Mouse (Mus musculus): ENCODE results near the gene Gnptab. TPM values are rescaled to one million over a fixed set of nuclear protein-coding genes. Genes with fewer than 3 reads are reported as not detected.

The Gnptab gene
- polyA plus RNA-seq, 1 experiment: 4.6 TPM

- Histone ChIP-seq H3K4me2 (ENCODE audit: low read depth) (no peak overlapping the region), H3K4me3 (no peak overlapping the region), H3K36me3 (ENCODE audit: control insufficient read depth, insufficient read depth) (peaks cover 2% of the 10 kb centered on the region), H3K27me3 (ENCODE audit: control insufficient read depth, insufficient read depth, insufficient read length) (no peaks in the 10 kb centered on the region), H3ac (ENCODE audit: control insufficient read depth, insufficient read length) (no peak overlapping the region), H3K79me2 (ENCODE audit: control insufficient read depth, insufficient read depth) (no peaks in the 10 kb centered on the region)
- TF ChIP-seq MAX (IDR thresholded peaks at IDR 0.05; ENCODE audit: low read depth): no peak
- no peak for TF ChIP-seq POLR2A (IDR thresholded peaks at IDR 0.05; ENCODE audit: insufficient read length, low read depth)
- no peak for TF ChIP-seq USF1 (IDR thresholded peaks at IDR 0.05; ENCODE audit: low read depth)
- no peak for TF ChIP-seq CEBPB (IDR thresholded peaks at IDR 0.05; ENCODE audit: insufficient read depth, poor library complexity, severe bottlenecking)
- no peak for TF ChIP-seq MYOD1 (IDR thresholded peaks at IDR 0.05; ENCODE audit: control insufficient read depth in 1 of 3, insufficient read length in 2 of 3, low read depth in 2 of 3)
- no peak for TF ChIP-seq MYOG (IDR thresholded peaks at IDR 0.05; ENCODE audit: control insufficient read depth in 1 of 3, insufficient read depth in 1 of 3, insufficient read length in 2 of 3, low read depth in 2 of 3)
- no peak for TF ChIP-seq TCF12 (IDR thresholded peaks at IDR 0.05; ENCODE audit: insufficient read depth, poor library complexity, severe bottlenecking)
- no peak for TF ChIP-seq TCF3 (IDR thresholded peaks at IDR 0.05; ENCODE audit: insufficient read length, low read depth)
These were observed 30.8 kb downstream of the Gnptab start for GRCm38 (mm10) chr10:88409751-88410150.

- peaks cover 11% of the 10 kb centered on the region for H3K36me3 ChIP-seq (ENCODE audit: control insufficient read depth, insufficient read depth)
- TF ChIP-seq REST (IDR thresholded peaks at IDR 0.05; ENCODE audit: insufficient read depth, insufficient read length): no peak
- TF ChIP-seq MYOG (IDR thresholded peaks at IDR 0.05; ENCODE audit: control insufficient read depth in 1 of 3, insufficient read depth in 1 of 3, insufficient read length in 2 of 3, low read depth in 2 of 3): no peak
- TF ChIP-seq MYOD1 (IDR thresholded peaks at IDR 0.05; ENCODE audit: control insufficient read depth in 1 of 3, insufficient read length in 2 of 3, low read depth in 2 of 3): no peak
- TF ChIP-seq TCF12 (IDR thresholded peaks at IDR 0.05; ENCODE audit: insufficient read depth, poor library complexity, severe bottlenecking): no peak
- no peak for TF ChIP-seq POLR2A (IDR thresholded peaks at IDR 0.05; ENCODE audit: insufficient read length, low read depth)
- TF ChIP-seq E2F4 (IDR thresholded peaks at IDR 0.05; ENCODE audit: insufficient read depth): no peak
- H3K4me2 ChIP-seq (ENCODE audit: low read depth): no peak overlapping the region
- no peak overlapping the region for H3K4me3 ChIP-seq
- H3ac ChIP-seq (ENCODE audit: control insufficient read depth, insufficient read length): no peak overlapping the region
- no peaks in the 10 kb centered on the region for H3K79me2 ChIP-seq (ENCODE audit: control insufficient read depth, insufficient read depth)
- no peaks in the 10 kb centered on the region for H3K27me3 ChIP-seq (ENCODE audit: control insufficient read depth, insufficient read depth, insufficient read length)
These were observed 33.5 kb downstream of the Gnptab start for GRCm38 (mm10) chr10:88412290-88412995.

- TF ChIP-seq MYOG (IDR thresholded peaks at IDR 0.05; ENCODE audit: control insufficient read depth in 1 of 3, insufficient read depth in 1 of 3, insufficient read length in 2 of 3, low read depth in 2 of 3): no peak
- no peak for TF ChIP-seq MAX (IDR thresholded peaks at IDR 0.05; ENCODE audit: low read depth)
- no peak for TF ChIP-seq MYOD1 (IDR thresholded peaks at IDR 0.05; ENCODE audit: control insufficient read depth in 1 of 3, insufficient read length in 2 of 3, low read depth in 2 of 3)
- TF ChIP-seq REST (IDR thresholded peaks at IDR 0.05; ENCODE audit: insufficient read depth, insufficient read length): no peak
- TF ChIP-seq TCF12 (IDR thresholded peaks at IDR 0.05; ENCODE audit: insufficient read depth, poor library complexity, severe bottlenecking): no peak
- TF ChIP-seq POLR2A (IDR thresholded peaks at IDR 0.05; ENCODE audit: insufficient read length, low read depth): no peak
- no peak for TF ChIP-seq SRF (IDR thresholded peaks at IDR 0.05; ENCODE audit: control insufficient read depth, insufficient read length, low read depth)
- TF ChIP-seq POLR2AphosphoS2 (IDR thresholded peaks at IDR 0.05; ENCODE audit: insufficient read length, low read depth): no peak
- TF ChIP-seq E2F4 (IDR thresholded peaks at IDR 0.05; ENCODE audit: insufficient read depth): no peak
- no peak for TF ChIP-seq USF1 (IDR thresholded peaks at IDR 0.05; ENCODE audit: low read depth)
- TF ChIP-seq CEBPB (IDR thresholded peaks at IDR 0.05; ENCODE audit: insufficient read depth, poor library complexity, severe bottlenecking): no peak
- no peak for TF ChIP-seq TCF3 (IDR thresholded peaks at IDR 0.05; ENCODE audit: insufficient read length, low read depth)
These were observed 38.8 kb downstream of the Gnptab start for GRCm38 (mm10) chr10:88417686-88418085.

GRCm38 (mm10) chr10:88420141-88420541 lies 41.2 kb downstream of the Gnptab start:
- H3K4me2 ChIP-seq (ENCODE audit: low read depth): no peak overlapping the region
- TF ChIP-seq POLR2AphosphoS2 (IDR thresholded peaks at IDR 0.05; ENCODE audit: insufficient read length, low read depth) (no peak), MYOD1 (IDR thresholded peaks at IDR 0.05; ENCODE audit: control insufficient read depth in 1 of 3, insufficient read length in 2 of 3, low read depth in 2 of 3) (no peak), MAX (IDR thresholded peaks at IDR 0.05; ENCODE audit: low read depth) (no peak), USF1 (IDR thresholded peaks at IDR 0.05; ENCODE audit: low read depth) (no peak), TCF3 (IDR thresholded peaks at IDR 0.05; ENCODE audit: insufficient read length, low read depth) (no peak), CEBPB (IDR thresholded peaks at IDR 0.05; ENCODE audit: insufficient read depth, poor library complexity, severe bottlenecking) (no peak), E2F4 (IDR thresholded peaks at IDR 0.05; ENCODE audit: insufficient read depth) (no peak)
- no peaks in the 10 kb centered on the region for H3K79me2 ChIP-seq (ENCODE audit: control insufficient read depth, insufficient read depth)
- no peaks in the 10 kb centered on the region for H3K27me3 ChIP-seq (ENCODE audit: control insufficient read depth, insufficient read depth, insufficient read length)
- H3K36me3 ChIP-seq (ENCODE audit: control insufficient read depth, insufficient read depth): peaks cover 6% of the 10 kb centered on the region
- no peak overlapping the region for H3ac ChIP-seq (ENCODE audit: control insufficient read depth, insufficient read length)
- no peak overlapping the region for H3K4me3 ChIP-seq

More at GRCm38 (mm10) chr10:88417686-88418085, 38.8 kb downstream of the Gnptab start:
- Histone ChIP-seq H3K36me3 (ENCODE audit: control insufficient read depth, insufficient read depth) (peaks cover 11% of the 10 kb centered on the region), H3K4me3 (no peak overlapping the region), H3K4me2 (ENCODE audit: low read depth) (no peak overlapping the region), H3K27me3 (ENCODE audit: control insufficient read depth, insufficient read depth, insufficient read length) (no peaks in the 10 kb centered on the region), H3K79me2 (ENCODE audit: control insufficient read depth, insufficient read depth) (no peaks in the 10 kb centered on the region), H3ac (ENCODE audit: control insufficient read depth, insufficient read length) (no peak overlapping the region)

All from myocyte (in vitro differentiated cells).